Mouse (Mus musculus) midbrain, embryonic 15.5 days (tissue): ENCODE results near the gene AI597479. TPM values are rescaled to one million over a fixed set of nuclear protein-coding genes. Genes with fewer than 3 reads are reported as not detected.
A peak's percentile ranks its signal among the peaks of the same experiment; 100 is the strongest.

ENCODE experiments used
- ATAC-seq: fragments of 200-750 bp; cut with Nextera tagmentation; replicated peaks from 2 replicates; pipeline ENCODE4 v1.8.0; 2017; ENCODE audit warnings: moderate TSS enrichment
- H3K27ac ChIP-seq: fragments of 300-500 bp; sonication (generic); 2 replicates; pipeline ENCODE4 v1.5.1; 2015; ENCODE audit warnings: mild to moderate bottlenecking, inconsistent platforms
- H3K27me3 ChIP-seq: fragments of 300-500 bp; sonication (generic); replicated peaks from 2 replicates; pipeline ENCODE4 v1.6.1; 2015; ENCODE audit warnings: inconsistent platforms
- H3K36me3 ChIP-seq: fragments of 300-500 bp; sonication (generic); replicated peaks from 2 replicates; pipeline ENCODE4 v1.6.1; 2015; ENCODE audit warnings: inconsistent platforms
- H3K4me1 ChIP-seq: fragments of 300-500 bp; sonication (generic); 2 replicates; pipeline ENCODE4 v1.6.1; 2015; ENCODE audit warnings: inconsistent platforms
- H3K4me2 ChIP-seq: fragments of 300-500 bp; sonication (generic); 2 replicates; pipeline ENCODE4 v1.6.1; 2015; ENCODE audit warnings: inconsistent platforms, mild to moderate bottlenecking, moderate library complexity
- H3K4me3 ChIP-seq: fragments of 300-500 bp; sonication (generic); 2 replicates; pipeline ENCODE4 v1.5.1; 2015; ENCODE audit warnings: mild to moderate bottlenecking, inconsistent platforms
- H3K9ac ChIP-seq: fragments of 300-500 bp; sonication (generic); 2 replicates; pipeline ENCODE4 v1.6.1; 2015; ENCODE audit warnings: mild to moderate bottlenecking, inconsistent platforms
- H3K9me3 ChIP-seq: fragments of 300-500 bp; sonication (generic); 2 replicates; pipeline ENCODE4 v1.6.1; 2016; ENCODE audit warnings: inconsistent platforms
- WGBS: fragments of 180-500 bp; shearing (Covaris S2); methylation state at CpG from one replicate; pipeline ENCODE4 v1.1.7; 2015; ENCODE audit warnings: mixed read lengths; 5-methylcytosine and 5-hydroxymethylcytosine counted together
- polyA plus RNA-seq: library from polyadenylated mRNA; unstranded; fragments of >200 nt; fragmentation: Nextera tagmentation; extraction: Ambion mirVana; gene quantifications from 2 replicates; pipeline ENCODE4 v1.2.1, GENCODE M21; 2015

AI597479 gene
- polyA plus RNA-seq, 1 experiment from 2014 or later: 54.5 TPM

DNA sequence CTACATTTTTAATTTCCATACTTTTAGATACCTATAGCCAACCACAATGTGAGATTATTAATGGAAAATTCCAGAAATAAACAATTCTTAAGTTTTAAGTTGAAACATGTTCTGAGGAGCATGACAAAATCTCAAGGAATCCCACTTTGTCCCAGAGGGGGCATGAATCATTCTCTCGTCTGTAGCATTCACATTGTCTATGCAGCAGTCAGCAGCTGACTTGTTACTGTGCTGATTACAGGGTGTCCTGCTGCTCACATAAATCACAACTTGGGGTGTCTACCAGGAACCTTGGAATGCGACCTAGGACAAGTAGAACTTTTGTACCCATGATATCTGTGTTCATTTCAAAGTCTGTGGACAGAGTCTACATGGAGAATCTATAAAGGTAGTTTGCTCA, 49.0 kb downstream of the AI597479 start:
- Histone ChIP-seq H3K9ac (no peak overlapping the region), H3K36me3 (0 out of 2 replicates have a peak, but pooled peaks cover 3% of the 10 kb centered on the region), H3K27ac (no peak overlapping the region), H3K9me3 (no peaks in the 10 kb centered on the region), H3K27me3 (no peaks in the 10 kb centered on the region), H3K4me2 (no peak overlapping the region), H3K4me1 (no peaks in the 10 kb centered on the region), H3K4me3 (no peak overlapping the region)
- 63% methylated on average over 2 of the region's 2 CpGs for WGBS
- ATAC-seq: no peak

- no peak for ATAC-seq
- H3K9ac ChIP-seq: no peak overlapping the region
- H3K9me3 ChIP-seq: no peaks in the 10 kb centered on the region
- WGBS: 80% methylated on average over 3 of the region's 3 CpGs
- no peaks in the 10 kb centered on the region for H3K4me1 ChIP-seq
- H3K4me2 ChIP-seq: no peak overlapping the region
- no peak overlapping the region for H3K27ac ChIP-seq
- H3K27me3 ChIP-seq: no peaks in the 10 kb centered on the region
- 0 out of 2 replicates have a peak, but pooled peaks cover 3% of the 10 kb centered on the region for H3K36me3 ChIP-seq
- H3K4me3 ChIP-seq: no peak overlapping the region
Observed at GRCm38 (mm10) chr1:43150225-43150624, 51.7 kb downstream of the AI597479 start.

DNA sequence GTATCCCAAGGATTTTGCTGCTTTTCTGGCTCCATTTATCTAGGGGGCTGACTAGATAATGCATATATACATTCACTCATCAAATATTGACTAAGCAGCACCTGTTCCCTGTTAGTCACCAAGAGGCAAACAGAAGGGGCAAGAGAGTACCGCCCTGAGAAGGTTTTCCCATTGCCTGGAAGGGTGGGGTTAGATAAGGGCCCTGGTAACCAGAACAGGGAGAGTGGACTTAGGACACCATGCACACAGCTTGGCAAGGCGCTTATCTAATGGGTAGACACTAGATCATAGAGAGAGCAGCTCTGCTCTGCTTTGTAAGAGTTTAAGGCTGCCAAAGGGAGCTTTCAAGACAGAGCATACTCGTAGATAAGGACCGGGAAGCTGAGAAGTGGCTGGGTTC, 54.1 kb downstream of the AI597479 start:
- no peaks in the 10 kb centered on the region for H3K4me1 ChIP-seq
- H3K27ac ChIP-seq: no peak overlapping the region
- 0 out of 2 replicates have a peak, but pooled peaks cover 3% of the 10 kb centered on the region for H3K36me3 ChIP-seq
- H3K9ac ChIP-seq: no peak overlapping the region
- no peak overlapping the region for H3K4me3 ChIP-seq
- H3K4me2 ChIP-seq: no peak overlapping the region
- H3K27me3 ChIP-seq: no peaks in the 10 kb centered on the region
- no peaks in the 10 kb centered on the region for H3K9me3 ChIP-seq
- 92% methylated on average over 4 of the region's 4 CpGs for WGBS
- ATAC-seq: no peak

GRCm38 (mm10) chr1:43153538-43153937, 55.0 kb downstream of the AI597479 start:
- H3K4me1 ChIP-seq: no peaks in the 10 kb centered on the region
- H3K36me3 ChIP-seq: 0 out of 2 replicates have a peak, but pooled peaks cover 3% of the 10 kb centered on the region
- no peak overlapping the region for H3K4me3 ChIP-seq
- no peak overlapping the region for H3K9ac ChIP-seq
- H3K27ac ChIP-seq: no peak overlapping the region
- no peaks in the 10 kb centered on the region for H3K27me3 ChIP-seq
- 74% methylated on average over 5 of the region's 5 CpGs for WGBS
- no peak overlapping the region for H3K4me2 ChIP-seq
- no peaks in the 10 kb centered on the region for H3K9me3 ChIP-seq
- no peak for ATAC-seq

DNA sequence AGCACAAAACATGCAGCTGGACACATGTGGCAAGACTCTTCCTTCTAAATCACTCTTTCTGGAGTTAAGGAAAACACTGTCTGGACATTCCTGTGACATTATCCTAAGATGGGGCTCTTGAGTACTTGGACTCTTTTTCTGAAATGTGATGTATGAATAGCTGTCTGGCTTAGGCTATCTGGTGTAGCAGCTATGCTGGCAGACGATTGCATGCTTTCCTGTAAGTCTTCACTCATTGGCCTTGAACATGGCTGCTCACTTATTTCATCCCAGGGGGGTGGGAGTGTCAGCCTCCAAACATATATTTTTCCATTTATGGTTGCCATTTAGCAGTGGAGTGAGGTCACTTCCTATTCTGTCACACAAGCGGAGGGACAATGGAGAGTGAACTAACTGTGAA, 56.0 kb downstream of the AI597479 start:
- no peak overlapping the region for H3K27ac ChIP-seq
- H3K9me3 ChIP-seq: no peaks in the 10 kb centered on the region
- no peak overlapping the region for H3K4me2 ChIP-seq
- H3K9ac ChIP-seq: no peak overlapping the region
- H3K27me3 ChIP-seq: no peaks in the 10 kb centered on the region
- 0 out of 2 replicates have a peak, but pooled peaks cover 3% of the 10 kb centered on the region for H3K36me3 ChIP-seq
- H3K4me1 ChIP-seq: no peaks in the 10 kb centered on the region
- no peak for ATAC-seq
- H3K4me3 ChIP-seq: no peak overlapping the region
- WGBS: 69% methylated on average over 2 of the region's 2 CpGs

DNA sequence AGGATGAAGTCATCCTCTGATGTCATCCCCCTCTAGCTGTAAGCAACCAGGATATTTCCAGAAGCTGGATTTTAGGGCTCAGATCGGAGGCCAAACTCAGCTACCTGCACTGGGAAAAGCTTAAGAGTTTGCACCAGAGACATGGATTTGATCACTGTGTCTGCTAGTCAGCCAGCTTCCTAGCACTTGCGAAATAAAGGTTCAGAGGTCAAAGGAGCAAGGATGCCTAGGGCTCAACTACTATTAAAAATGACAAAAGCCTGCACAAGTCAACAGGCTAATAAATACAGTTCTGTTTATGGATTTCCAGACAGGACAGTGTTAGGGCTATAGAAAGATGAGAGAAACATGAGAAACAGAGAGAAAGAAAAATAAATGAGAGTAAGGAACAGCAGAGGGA, 59.4 kb downstream of the AI597479 start:
- no peak overlapping the region for H3K27ac ChIP-seq
- 89% methylated on average over 2 of the region's 2 CpGs for WGBS
- H3K4me2 ChIP-seq: no peak overlapping the region
- H3K4me3 ChIP-seq: no peak overlapping the region
- no peak overlapping the region for H3K9ac ChIP-seq
- no peaks in the 10 kb centered on the region for H3K9me3 ChIP-seq
- peaks cover 6% of the 10 kb centered on the region for H3K4me1 ChIP-seq
- no peak for ATAC-seq
- H3K36me3 ChIP-seq: no peaks in the 10 kb centered on the region
- no peaks in the 10 kb centered on the region for H3K27me3 ChIP-seq

DNA sequence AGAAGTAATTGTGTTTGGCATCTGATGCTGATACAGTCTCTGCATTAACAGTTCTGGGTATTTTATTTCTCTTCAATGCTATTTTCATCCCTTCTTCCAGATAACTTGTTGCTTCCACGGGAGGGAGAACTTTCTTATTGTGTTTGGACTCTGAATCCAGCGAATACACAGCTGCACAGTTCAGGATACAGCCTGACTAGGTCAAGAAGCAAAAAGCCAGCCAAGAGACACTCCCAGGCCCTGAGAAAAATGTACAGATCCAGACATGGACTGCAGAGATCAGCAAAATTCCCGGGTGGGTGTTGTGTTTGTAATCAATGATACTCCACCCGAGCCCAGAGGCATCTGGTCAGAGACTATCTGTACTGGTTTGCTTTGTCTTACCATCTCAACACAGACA, 60.9 kb downstream of the AI597479 start:
- no peak overlapping the region for H3K4me2 ChIP-seq
- H3K9ac ChIP-seq: no peak overlapping the region
- H3K27ac ChIP-seq: no peak overlapping the region
- H3K9me3 ChIP-seq: no peaks in the 10 kb centered on the region
- H3K36me3 ChIP-seq: no peaks in the 10 kb centered on the region
- H3K27me3 ChIP-seq: no peaks in the 10 kb centered on the region
- ATAC-seq: no peak
- H3K4me3 ChIP-seq: no peak overlapping the region
- peaks cover 11% of the 10 kb centered on the region for H3K4me1 ChIP-seq
- WGBS: 80% methylated on average over 4 of the region's 4 CpGs

DNA sequence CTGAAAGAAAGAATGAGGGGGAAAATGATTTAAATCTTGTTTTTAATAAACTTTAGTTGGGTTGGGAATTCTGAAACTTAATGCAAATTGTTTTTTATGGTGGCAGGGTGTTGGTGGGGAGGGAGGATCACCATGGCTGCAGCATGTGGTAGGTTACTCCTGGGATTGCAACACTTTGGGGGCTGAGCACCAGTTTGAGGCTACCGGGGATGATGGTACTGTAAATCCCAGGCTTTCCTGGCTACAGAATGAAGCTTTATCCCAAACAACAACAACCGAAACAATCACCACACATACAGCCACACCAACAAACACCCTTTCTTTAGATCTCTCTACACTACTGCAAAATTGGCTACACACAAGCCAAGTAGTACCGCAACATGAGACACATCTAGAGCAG, 63.9 kb downstream of the AI597479 start:
- WGBS: 96% methylated on average over 3 of the region's 3 CpGs
- Histone ChIP-seq H3K9me3 (no peaks in the 10 kb centered on the region), H3K4me1 (peaks cover 11% of the 10 kb centered on the region), H3K27ac (no peak overlapping the region), H3K4me2 (peak overlapping the region; percentile 65), H3K27me3 (no peaks in the 10 kb centered on the region), H3K36me3 (no peaks in the 10 kb centered on the region), H3K9ac (no peak overlapping the region), H3K4me3 (no peak overlapping the region)
- no peak for ATAC-seq

GRCm38 (mm10) chr1:43163084-43163466, 64.6 kb downstream of the AI597479 start:
- Histone ChIP-seq H3K4me1 (peaks cover 11% of the 10 kb centered on the region), H3K36me3 (no peaks in the 10 kb centered on the region), H3K9me3 (no peaks in the 10 kb centered on the region), H3K4me3 (peak overlapping the region; percentile 60), H3K27me3 (no peaks in the 10 kb centered on the region), H3K9ac (peak overlapping the region; percentile 71), H3K4me2 (peak overlapping the region; percentile 65), H3K27ac (peak overlapping the region; percentile 62; the same call in 1 of the 2 replicates)
- 1% methylated on average over 6 of the region's 6 CpGs for WGBS
- no peak; the same call in 1 of the 2 replicates for ATAC-seq

GRCm38 (mm10) chr1:43163467-43164418, 65.2 kb downstream of the AI597479 start:
- WGBS: 5% methylated on average over 55 of the region's 61 CpGs
- H3K27ac ChIP-seq: peak overlapping the region; percentile 62
- no peaks in the 10 kb centered on the region for H3K27me3 ChIP-seq
- peak overlapping the region; percentile 60 for H3K4me3 ChIP-seq
- H3K9ac ChIP-seq: peak overlapping the region; percentile 71
- H3K9me3 ChIP-seq: no peaks in the 10 kb centered on the region
- no peaks in the 10 kb centered on the region for H3K36me3 ChIP-seq
- peak; percentile 94 for ATAC-seq
- H3K4me2 ChIP-seq: peak overlapping the region; percentile 65
- H3K4me1 ChIP-seq: peaks cover 11% of the 10 kb centered on the region

GRCm38 (mm10) chr1:43164582-43164981, 66.1 kb downstream of the AI597479 start:
- Histone ChIP-seq H3K4me2 (no peak overlapping the region), H3K36me3 (no peaks in the 10 kb centered on the region), H3K9me3 (no peaks in the 10 kb centered on the region), H3K4me1 (peaks cover 11% of the 10 kb centered on the region), H3K27ac (no peak overlapping the region), H3K27me3 (no peaks in the 10 kb centered on the region), H3K9ac (no peak overlapping the region), H3K4me3 (no peak overlapping the region)
- ATAC-seq: no peak
- WGBS: 97% methylated on average over 5 of the region's 5 CpGs
